Mouse (Mus musculus) c-Kit-negative CD71-positive TER-119-positive erythroid progenitor cells, embryonic 14.5 days (primary cell): ENCODE measurements around the gene Crabp2.

ENCODE experiments used
- DNase-seq: peaks from one replicate; pipeline ENCODE4 v3.0.0-alpha.2; 2013; ENCODE audit warnings: low read depth, low spot score

Gene Crabp2

GRCm38 (mm10) chr3:87984094-87984493 is 35.6 kb downstream of the Crabp2 start:
- DNase-seq: no peak

GRCm38 (mm10) chr3:87985505-87986320 is 37.2 kb downstream of the Crabp2 start:
- DNase-seq: no peak

GRCm38 (mm10) chr3:87986868-87987267 is 38.4 kb downstream of the Crabp2 start:
- peak; percentile 60 for DNase-seq

- no peak for DNase-seq
These were observed 39.2 kb downstream of the Crabp2 start for GRCm38 (mm10) chr3:87987633-87988032.

- DNase-seq: no peak
These were observed 39.6 kb downstream of the Crabp2 start for GRCm38 (mm10) chr3:87988068-87988467.

GRCm38 (mm10) chr3:87989935-87990334 is 41.5 kb downstream of the Crabp2 start:
- no peak for DNase-seq

GRCm38 (mm10) chr3:87993436-87993835 is 45.0 kb downstream of the Crabp2 start:
- no peak for DNase-seq

GRCm38 (mm10) chr3:87995331-87995730 is 46.9 kb downstream of the Crabp2 start:
- no peak for DNase-seq

- no peak for DNase-seq
These were observed 47.9 kb downstream of the Crabp2 start for GRCm38 (mm10) chr3:87996401-87996800.

GRCm38 (mm10) chr3:87996971-87997614 is 48.6 kb downstream of the Crabp2 start:
- DNase-seq: no peak

- no peak for DNase-seq
These were observed 50.3 kb downstream of the Crabp2 start for GRCm38 (mm10) chr3:87998747-87999146.

- no peak for DNase-seq
These were observed 50.9 kb downstream of the Crabp2 start for GRCm38 (mm10) chr3:87999243-87999895.

- no peak for DNase-seq
These were observed 51.7 kb downstream of the Crabp2 start, which contains the start of gene Bcan for GRCm38 (mm10) chr3:88000181-88000580. TSS of gene Bcan (minus strand) at chr3:88000230.

GRCm38 (mm10) chr3:88000816-88001595 is 52.5 kb downstream of the Crabp2 start:
- no peak for DNase-seq

GRCm38 (mm10) chr3:88002291-88002976 is 54.0 kb downstream of the Crabp2 start:
- no peak for DNase-seq
